Mouse (Mus musculus) limb, embryonic 12.5 days (tissue): Measurements from ENCODE around the gene Terb1. TPM values are rescaled to one million over a fixed set of nuclear protein-coding genes. Genes with fewer than 3 reads are reported as not detected.

ENCODE experiments used
- ATAC-seq: fragments of 200-750 bp; cut with Nextera tagmentation; 2 replicates; pipeline ENCODE4 v1.8.0; 2017; ENCODE audit warnings: low read depth, moderate TSS enrichment; ENCODE audit not compliant: insufficient number of reproducible peaks, insufficient read depth, low FRiP score, low TSS enrichment
- H3K27ac ChIP-seq: fragments of 300-500 bp; sonication (generic); 2 replicates; pipeline ENCODE4 v1.5.1; 2016; ENCODE audit warnings: mild to moderate bottlenecking, moderate library complexity
- H3K27me3 ChIP-seq: fragments of 300-500 bp; sonication (generic); 2 replicates; pipeline ENCODE4 v1.6.1; 2016; ENCODE audit warnings: mild to moderate bottlenecking, moderate library complexity
- H3K36me3 ChIP-seq: fragments of 300-500 bp; sonication (generic); 2 replicates; pipeline ENCODE4 v1.6.1; 2016; ENCODE audit warnings: mild to moderate bottlenecking, moderate library complexity
- H3K4me1 ChIP-seq: fragments of 300-500 bp; sonication (generic); replicated peaks from 2 replicates; pipeline ENCODE4 v1.6.1; 2016
- H3K4me2 ChIP-seq: fragments of 300-500 bp; sonication (generic); 2 replicates; pipeline ENCODE4 v1.6.1; 2016; ENCODE audit warnings: mild to moderate bottlenecking, moderate library complexity
- H3K4me3 ChIP-seq: fragments of 300-500 bp; sonication (generic); replicated peaks from 2 replicates; pipeline ENCODE4 v1.5.1; 2016; ENCODE audit warnings: mild to moderate bottlenecking
- H3K9ac ChIP-seq: fragments of 300-500 bp; sonication (generic); replicated peaks from 2 replicates; pipeline ENCODE4 v1.6.1; 2016; ENCODE audit warnings: mild to moderate bottlenecking, moderate library complexity
- H3K9me3 ChIP-seq: fragments of 300-500 bp; sonication (generic); 2 replicates; pipeline ENCODE4 v1.6.1; 2016; ENCODE audit warnings: mild to moderate bottlenecking, moderate library complexity
- WGBS: fragments of 180-500 bp; shearing (Covaris S2); methylation state at CpG from one replicate; pipeline ENCODE4 v1.1.7; 2016; 5-methylcytosine and 5-hydroxymethylcytosine counted together
- polyA plus RNA-seq: library from polyadenylated mRNA; unstranded; fragments of >200 nt; fragmentation: Nextera tagmentation; extraction: Ambion mirVana; gene quantifications from 2 replicates; pipeline ENCODE4 v1.2.1, GENCODE M21; 2016

Terb1 gene
- polyA plus RNA-seq, 1 experiment from 2014 or later = 0.70 TPM

- Histone ChIP-seq H3K27me3 (no peaks in the 10 kb centered on the region), H3K27ac (no peak overlapping the region), H3K9ac (no peak overlapping the region), H3K4me1 (peaks cover 9% of the 10 kb centered on the region), H3K9me3 (no peaks in the 10 kb centered on the region), H3K36me3 (peaks cover under 1% of the 10 kb centered on the region; the same call in 1 of the 2 replicates), H3K4me3 (no peak overlapping the region), H3K4me2 (no peak overlapping the region)
- 86% methylated on average over 3 of the region's 3 CpGs for WGBS
- no peak for ATAC-seq
Measured at GRCm38 (mm10) chr8:104446016-104446415, 63.7 kb downstream of the Terb1 start.

GRCm38 (mm10) chr8:104445248-104445647 lies 64.5 kb downstream of the Terb1 start:
- ATAC-seq = no peak
- 61% methylated on average over 6 of the region's 6 CpGs for WGBS
- Histone ChIP-seq H3K4me2 (no peak overlapping the region), H3K4me3 (no peak overlapping the region), H3K27me3 (no peaks in the 10 kb centered on the region), H3K9ac (no peak overlapping the region), H3K9me3 (no peaks in the 10 kb centered on the region), H3K27ac (no peak overlapping the region), H3K36me3 (peaks cover 8% of the 10 kb centered on the region), H3K4me1 (peaks cover 13% of the 10 kb centered on the region)

GRCm38 (mm10) chr8:104443125-104443679 lies 66.5 kb downstream of the Terb1 start:
- Histone ChIP-seq H3K27ac (no peak overlapping the region), H3K4me2 (peak overlapping the region; percentile 90; the same call in 1 of the 2 replicates), H3K9me3 (no peaks in the 10 kb centered on the region), H3K9ac (no peak overlapping the region), H3K4me3 (peak overlapping the region; percentile 93), H3K4me1 (peaks cover 13% of the 10 kb centered on the region), H3K36me3 (peaks cover 29% of the 10 kb centered on the region), H3K27me3 (no peaks in the 10 kb centered on the region)
- ATAC-seq = 0 out of 2 replicates have a peak, but pooled peaks have one; percentile 23
- 58% methylated on average over 7 of the region's 7 CpGs for whole genome bisulfite sequencing

- H3K9me3 ChIP-seq = no peaks in the 10 kb centered on the region
- peak within 1 kb of the TSS; percentile 93 for H3K9ac ChIP-seq
- peaks cover 33% of the 10 kb centered on the region for H3K36me3 ChIP-seq
- peaks cover 13% of the 10 kb centered on the region for H3K4me1 ChIP-seq
- peak within 1 kb of the TSS; percentile 90 for H3K4me2 ChIP-seq
- H3K4me3 ChIP-seq = peak within 1 kb of the TSS; percentile 93
- H3K27ac ChIP-seq = peak within 1 kb of the TSS; percentile 87
- peak; percentile 81 for ATAC-seq
- WGBS = under 1% methylated on average over 75 of the region's 75 CpGs
- H3K27me3 ChIP-seq = no peaks in the 10 kb centered on the region
Measured at GRCm38 (mm10) chr8:104442299-104443124, 67.2 kb downstream of the Terb1 start, which contains the start of gene Dync1li2. Dync1li2 (minus strand) TSS chr8:104443047.

GRCm38 (mm10) chr8:104441613-104442012 lies 68.1 kb downstream of the Terb1 start:
- ATAC-seq = no peak
- H3K4me3 ChIP-seq = peak overlapping the region; percentile 93
- H3K27me3 ChIP-seq = no peaks in the 10 kb centered on the region
- peak overlapping the region; percentile 93 for H3K9ac ChIP-seq
- H3K27ac ChIP-seq = no peak overlapping the region
- peaks cover 42% of the 10 kb centered on the region for H3K36me3 ChIP-seq
- 66% methylated on average over 7 of the region's 7 CpGs for WGBS
- H3K4me2 ChIP-seq = peak overlapping the region; percentile 90
- H3K9me3 ChIP-seq = no peaks in the 10 kb centered on the region
- H3K4me1 ChIP-seq = peaks cover 13% of the 10 kb centered on the region

- peaks cover 64% of the 10 kb centered on the region for H3K36me3 ChIP-seq
- 95% methylated on average over 8 of the region's 8 CpGs for WGBS
- H3K4me2 ChIP-seq = no peak overlapping the region
Measured at GRCm38 (mm10) chr8:104439461-104439860, 70.2 kb downstream of the Terb1 start.

GRCm38 (mm10) chr8:104437494-104438135 lies 72.1 kb downstream of the Terb1 start:
- H3K9me3 ChIP-seq = no peaks in the 10 kb centered on the region
- ATAC-seq = no peak
- no peaks in the 10 kb centered on the region for H3K27me3 ChIP-seq
- H3K4me2 ChIP-seq = no peak overlapping the region
- peaks cover 82% of the 10 kb centered on the region for H3K36me3 ChIP-seq
- H3K4me1 ChIP-seq = peaks cover 13% of the 10 kb centered on the region
- no peak overlapping the region for H3K9ac ChIP-seq
- 93% methylated on average over 13 of the region's 13 CpGs for WGBS
- H3K27ac ChIP-seq = no peak overlapping the region
- no peak overlapping the region for H3K4me3 ChIP-seq

More at GRCm38 (mm10) chr8:104439461-104439860, 70.2 kb downstream of the Terb1 start:
- ATAC-seq = no peak
- H3K4me1 ChIP-seq = peaks cover 13% of the 10 kb centered on the region
- no peak overlapping the region for H3K4me3 ChIP-seq
- no peaks in the 10 kb centered on the region for H3K9me3 ChIP-seq
- H3K9ac ChIP-seq = no peak overlapping the region
- H3K27me3 ChIP-seq = no peaks in the 10 kb centered on the region
- no peak overlapping the region for H3K27ac ChIP-seq

- no peak overlapping the region for H3K27ac ChIP-seq
- peaks cover 9% of the 10 kb centered on the region for H3K4me1 ChIP-seq
- no peaks in the 10 kb centered on the region for H3K27me3 ChIP-seq
- WGBS = 88% methylated on average over 4 of the region's 4 CpGs
- H3K9me3 ChIP-seq = no peaks in the 10 kb centered on the region
- ATAC-seq = no peak
- H3K4me2 ChIP-seq = no peak overlapping the region
- H3K9ac ChIP-seq = no peak overlapping the region
- peaks cover 92% of the 10 kb centered on the region for H3K36me3 ChIP-seq
- no peak overlapping the region for H3K4me3 ChIP-seq
Measured at GRCm38 (mm10) chr8:104436591-104436990, 73.1 kb downstream of the Terb1 start.

GRCm38 (mm10) chr8:104436038-104436437 lies 73.7 kb downstream of the Terb1 start:
- H3K27ac ChIP-seq = no peak overlapping the region
- WGBS = 84% methylated on average over 12 of the region's 12 CpGs
- peaks cover 97% of the 10 kb centered on the region for H3K36me3 ChIP-seq
- H3K4me3 ChIP-seq = no peak overlapping the region
- H3K9me3 ChIP-seq = no peaks in the 10 kb centered on the region
- peaks cover 4% of the 10 kb centered on the region for H3K4me1 ChIP-seq
- no peak for ATAC-seq
- no peaks in the 10 kb centered on the region for H3K27me3 ChIP-seq
- H3K9ac ChIP-seq = no peak overlapping the region
- no peak overlapping the region for H3K4me2 ChIP-seq

- no peak for ATAC-seq
- Histone ChIP-seq H3K4me2 (no peak overlapping the region), H3K27ac (no peak overlapping the region), H3K4me3 (no peak overlapping the region), H3K4me1 (no peaks in the 10 kb centered on the region), H3K27me3 (no peaks in the 10 kb centered on the region), H3K9ac (no peak overlapping the region), H3K9me3 (no peaks in the 10 kb centered on the region), H3K36me3 (peaks cover 97% of the 10 kb centered on the region)
- 93% methylated on average over 18 of the region's 18 CpGs for WGBS
Measured at GRCm38 (mm10) chr8:104434826-104435354, 74.8 kb downstream of the Terb1 start.

GRCm38 (mm10) chr8:104434275-104434674 lies 75.4 kb downstream of the Terb1 start:
- Histone ChIP-seq H3K4me1 (no peaks in the 10 kb centered on the region), H3K27ac (no peak overlapping the region), H3K4me2 (no peak overlapping the region), H3K9ac (no peak overlapping the region), H3K4me3 (no peak overlapping the region), H3K27me3 (no peaks in the 10 kb centered on the region), H3K9me3 (no peaks in the 10 kb centered on the region), H3K36me3 (peaks cover 97% of the 10 kb centered on the region)
- no peak for ATAC-seq
- 87% methylated on average over 4 of the region's 4 CpGs for WGBS
